Mouse (Mus musculus): ENCODE data around the gene Tjp1. TPM values are rescaled to one million over a fixed set of nuclear protein-coding genes. Genes with fewer than 3 reads are reported as not detected.
A peak's percentile ranks its signal among the peaks of the same experiment; 100 is the strongest.

Tjp1 gene
- polyA plus RNA-seq, 1 experiment from 2014 or later = 3.1 TPM

DNA sequence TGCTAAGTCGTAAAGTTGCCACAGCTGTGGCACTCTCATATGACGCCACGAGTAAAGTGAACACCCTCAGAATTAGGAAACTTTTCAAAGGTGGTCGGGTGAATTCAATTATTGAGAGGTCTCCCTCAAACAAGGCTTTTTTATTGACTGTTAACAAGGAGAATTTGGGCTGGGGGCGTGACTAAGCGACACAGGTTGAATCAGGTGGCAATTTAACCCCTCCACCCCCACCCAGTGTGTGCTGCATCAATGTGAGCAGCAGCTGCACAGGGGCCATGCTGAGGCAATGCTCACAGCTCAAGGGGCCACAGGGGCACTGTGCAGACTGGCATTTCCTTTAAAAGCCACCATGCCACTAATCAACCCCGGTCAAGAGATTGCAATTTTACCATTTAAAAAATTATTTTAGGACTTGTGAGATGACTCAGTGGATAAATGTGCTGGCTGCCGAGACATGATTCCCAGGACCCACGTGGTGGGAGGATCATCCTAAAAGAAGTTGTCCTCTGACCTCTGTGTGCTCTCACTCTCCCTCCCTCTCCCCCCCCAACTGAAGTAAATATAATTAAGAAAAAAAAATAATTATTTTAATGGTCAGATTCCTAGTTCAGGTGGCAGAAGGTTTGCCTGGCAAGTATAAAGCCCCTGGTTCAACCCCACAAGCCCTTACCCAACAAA lies 96.4 kb downstream of the Tjp1 start:
- WGBS (ENCODE audit: insufficient replicate concordance) = 32% methylated on average over 9 of the region's 9 CpGs
- H3K36me3 ChIP-seq (replicated peaks) = no peaks in the 10 kb centered on the region
- no peak for ATAC-seq (ENCODE audit: insufficient read depth)

DNA sequence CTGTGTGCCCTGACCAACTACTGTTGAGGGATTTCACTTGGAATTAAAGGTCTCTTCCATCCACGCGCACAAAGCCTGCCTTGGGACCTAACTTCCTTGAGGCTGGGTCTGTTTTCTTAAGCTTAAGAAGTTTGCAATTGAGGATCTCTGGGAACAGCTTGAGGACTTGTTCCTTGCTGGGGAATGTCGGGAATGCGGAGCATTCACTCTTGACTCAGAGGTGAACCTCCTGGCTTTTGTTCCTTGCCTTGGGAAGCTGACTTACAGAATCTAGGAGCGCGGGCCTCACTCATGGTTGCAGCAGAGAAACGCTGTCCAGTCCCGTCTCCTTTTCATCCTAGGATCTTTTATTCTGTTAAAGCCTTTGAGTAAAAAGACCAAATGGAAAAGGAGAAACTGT lies 97.2 kb downstream of the Tjp1 start:
- Histone ChIP-seq H3K4me1 (replicated peaks) (no peaks in the 10 kb centered on the region), H3K27me3 (no peaks in the 10 kb centered on the region), H3K4me3 (replicated peaks) (no peak overlapping the region), H3K36me3 (replicated peaks) (no peaks in the 10 kb centered on the region), H3K4me2 (no peak overlapping the region), H3K9ac (no peak overlapping the region), H3K9me3 (replicated peaks) (no peaks in the 10 kb centered on the region), H3K27ac (replicated peaks) (no peak overlapping the region)
- no peak for ATAC-seq (ENCODE audit: insufficient read depth)
- WGBS (ENCODE audit: insufficient replicate concordance) = 34% methylated on average over 8 of the region's 8 CpGs

More for the DNA sequence above, 96.4 kb downstream of the Tjp1 start:
- Histone ChIP-seq H3K27me3 (no peaks in the 10 kb centered on the region), H3K27ac (replicated peaks) (no peak overlapping the region), H3K4me1 (replicated peaks) (no peaks in the 10 kb centered on the region), H3K4me2 (no peak overlapping the region), H3K4me3 (replicated peaks) (no peak overlapping the region), H3K9ac (no peak overlapping the region), H3K9me3 (replicated peaks) (no peaks in the 10 kb centered on the region)

- 30% methylated on average over 8 of the region's 8 CpGs for WGBS (ENCODE audit: insufficient replicate concordance)
- H3K9me3 ChIP-seq (replicated peaks) = no peaks in the 10 kb centered on the region
These were observed 103.1 kb downstream of the Tjp1 start for GRCm38 (mm10) chr7:65424519-65424918.

GRCm38 (mm10) chr7:65422456-65422855 lies 105.1 kb downstream of the Tjp1 start:
- Histone ChIP-seq H3K27me3 (0 out of 2 replicates have a peak, but pooled peaks cover under 1% of the 10 kb centered on the region), H3K4me1 (replicated peaks) (no peaks in the 10 kb centered on the region), H3K4me2 (no peak overlapping the region), H3K27ac (replicated peaks) (no peak overlapping the region), H3K36me3 (replicated peaks) (no peaks in the 10 kb centered on the region), H3K9me3 (replicated peaks) (no peaks in the 10 kb centered on the region), H3K9ac (no peak overlapping the region), H3K4me3 (replicated peaks) (no peak overlapping the region)
- no peak for ATAC-seq (ENCODE audit: insufficient read depth)
- 21% methylated on average over 1 of the region's 1 CpGs for WGBS (ENCODE audit: insufficient replicate concordance)

More at GRCm38 (mm10) chr7:65424519-65424918, 103.1 kb downstream of the Tjp1 start:
- Histone ChIP-seq H3K4me1 (replicated peaks) (no peaks in the 10 kb centered on the region), H3K27me3 (no peaks in the 10 kb centered on the region), H3K36me3 (replicated peaks) (no peaks in the 10 kb centered on the region), H3K27ac (replicated peaks) (no peak overlapping the region), H3K9ac (no peak overlapping the region), H3K4me3 (replicated peaks) (no peak overlapping the region), H3K4me2 (no peak overlapping the region)
- ATAC-seq (ENCODE audit: insufficient read depth) = no peak

DNA sequence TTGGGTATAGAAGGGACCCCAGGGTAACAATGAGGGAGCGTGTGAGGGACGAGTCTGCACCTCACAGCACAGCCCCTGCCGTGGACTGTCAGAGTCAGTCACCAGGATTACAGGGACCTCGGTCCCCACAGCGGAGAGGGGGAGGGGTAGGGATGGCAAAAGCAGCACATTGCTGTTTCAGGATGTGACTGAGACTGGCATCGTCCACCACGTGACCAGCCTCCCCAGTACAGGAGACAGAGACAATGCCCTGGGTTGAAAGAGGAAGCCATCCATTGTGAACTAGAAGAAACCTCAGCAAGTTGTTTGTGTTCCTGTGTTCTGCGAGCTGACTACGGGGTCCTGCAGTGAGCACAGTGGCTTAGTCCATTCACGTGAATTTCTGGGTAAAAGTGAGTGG lies 106.1 kb downstream of the Tjp1 start:
- 7% methylated on average over 10 of the region's 10 CpGs for WGBS (ENCODE audit: insufficient replicate concordance)
- Histone ChIP-seq H3K27ac (replicated peaks) (no peak overlapping the region), H3K9ac (no peak overlapping the region), H3K4me2 (no peak overlapping the region), H3K36me3 (replicated peaks) (no peaks in the 10 kb centered on the region), H3K9me3 (replicated peaks) (no peaks in the 10 kb centered on the region), H3K27me3 (0 out of 2 replicates have a peak, but pooled peaks cover 3% of the 10 kb centered on the region), H3K4me1 (replicated peaks) (no peaks in the 10 kb centered on the region), H3K4me3 (replicated peaks) (no peak overlapping the region)
- ATAC-seq (ENCODE audit: insufficient read depth) = peak; percentile 34

DNA sequence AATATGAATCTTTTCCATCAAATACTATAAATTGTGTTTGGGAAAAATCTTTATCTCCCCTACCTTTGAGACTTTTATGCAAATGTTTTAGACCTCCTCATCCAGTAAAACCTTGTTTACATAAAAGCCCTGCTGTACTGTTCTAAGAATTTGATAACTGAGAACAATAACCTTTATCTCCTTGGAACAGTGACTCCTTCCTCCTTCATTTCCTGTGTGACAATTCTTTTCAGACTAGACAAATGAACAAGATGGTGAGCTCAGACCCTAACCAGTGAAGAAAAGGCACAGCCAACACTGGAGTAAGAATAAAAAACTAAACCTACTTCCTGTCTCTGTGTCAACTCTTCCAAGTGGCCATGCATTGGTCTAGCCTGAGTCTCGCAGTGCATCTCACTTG lies 107.7 kb downstream of the Tjp1 start:
- Histone ChIP-seq H3K27me3 (0 out of 2 replicates have a peak, but pooled peaks cover 3% of the 10 kb centered on the region), H3K4me3 (replicated peaks) (no peak overlapping the region), H3K27ac (replicated peaks) (no peak overlapping the region), H3K4me1 (replicated peaks) (no peaks in the 10 kb centered on the region), H3K9me3 (replicated peaks) (no peaks in the 10 kb centered on the region), H3K9ac (no peak overlapping the region), H3K36me3 (replicated peaks) (no peaks in the 10 kb centered on the region), H3K4me2 (no peak overlapping the region)
- 36% methylated on average over 1 of the region's 1 CpGs for WGBS (ENCODE audit: insufficient replicate concordance)
- no peak for ATAC-seq (ENCODE audit: insufficient read depth)

- H3K27ac ChIP-seq (replicated peaks) = no peak overlapping the region
These were observed 108.6 kb downstream of the Tjp1 start for GRCm38 (mm10) chr7:65419012-65419411.

DNA sequence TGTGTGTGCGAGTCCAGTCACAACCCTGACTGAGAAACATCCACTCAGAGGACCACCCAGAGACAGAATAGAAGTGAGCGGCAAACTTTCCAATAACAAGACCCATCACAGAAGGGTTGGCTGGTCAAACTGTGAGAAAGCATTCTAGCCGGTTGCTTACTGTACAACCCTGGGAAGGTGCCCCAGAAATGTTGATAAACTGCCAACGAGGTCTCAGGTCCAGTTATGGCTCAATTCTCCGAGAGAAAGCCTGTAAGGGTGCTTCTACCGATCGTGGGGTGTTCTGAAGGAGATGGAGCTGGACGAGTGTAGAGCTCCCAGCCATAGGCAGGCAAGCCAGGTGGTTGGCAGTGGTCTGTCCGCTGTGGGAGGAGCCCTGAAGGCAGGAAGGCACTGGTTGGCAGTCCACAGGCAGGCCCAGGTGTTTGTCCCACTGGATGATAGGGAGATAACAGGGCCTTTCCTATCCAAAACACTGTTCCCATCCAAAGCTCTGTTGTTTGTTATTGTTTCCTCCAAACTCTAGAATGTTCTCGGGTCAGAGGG lies 109.1 kb downstream of the Tjp1 start:
- H3K27ac ChIP-seq (replicated peaks) = no peak overlapping the region
- no peak overlapping the region for H3K4me2 ChIP-seq
- 0 out of 2 replicates have a peak, but pooled peaks cover 3% of the 10 kb centered on the region for H3K27me3 ChIP-seq
- H3K4me3 ChIP-seq (replicated peaks) = no peak overlapping the region
- ATAC-seq (ENCODE audit: insufficient read depth) = no peak
- no peak overlapping the region for H3K9ac ChIP-seq
- H3K9me3 ChIP-seq (replicated peaks) = no peaks in the 10 kb centered on the region
- H3K4me1 ChIP-seq (replicated peaks) = no peaks in the 10 kb centered on the region
- WGBS (ENCODE audit: insufficient replicate concordance) = 59% methylated on average over 10 of the region's 10 CpGs
- no peaks in the 10 kb centered on the region for H3K36me3 ChIP-seq (replicated peaks)

More at GRCm38 (mm10) chr7:65419012-65419411, 108.6 kb downstream of the Tjp1 start:
- Histone ChIP-seq H3K4me1 (replicated peaks) (no peaks in the 10 kb centered on the region), H3K9ac (no peak overlapping the region), H3K36me3 (replicated peaks) (no peaks in the 10 kb centered on the region), H3K27me3 (0 out of 2 replicates have a peak, but pooled peaks cover 3% of the 10 kb centered on the region), H3K9me3 (replicated peaks) (no peaks in the 10 kb centered on the region), H3K4me3 (replicated peaks) (no peak overlapping the region), H3K4me2 (no peak overlapping the region)
- 43% methylated on average over 3 of the region's 3 CpGs for WGBS (ENCODE audit: insufficient replicate concordance)
- ATAC-seq (ENCODE audit: insufficient read depth) = no peak

DNA sequence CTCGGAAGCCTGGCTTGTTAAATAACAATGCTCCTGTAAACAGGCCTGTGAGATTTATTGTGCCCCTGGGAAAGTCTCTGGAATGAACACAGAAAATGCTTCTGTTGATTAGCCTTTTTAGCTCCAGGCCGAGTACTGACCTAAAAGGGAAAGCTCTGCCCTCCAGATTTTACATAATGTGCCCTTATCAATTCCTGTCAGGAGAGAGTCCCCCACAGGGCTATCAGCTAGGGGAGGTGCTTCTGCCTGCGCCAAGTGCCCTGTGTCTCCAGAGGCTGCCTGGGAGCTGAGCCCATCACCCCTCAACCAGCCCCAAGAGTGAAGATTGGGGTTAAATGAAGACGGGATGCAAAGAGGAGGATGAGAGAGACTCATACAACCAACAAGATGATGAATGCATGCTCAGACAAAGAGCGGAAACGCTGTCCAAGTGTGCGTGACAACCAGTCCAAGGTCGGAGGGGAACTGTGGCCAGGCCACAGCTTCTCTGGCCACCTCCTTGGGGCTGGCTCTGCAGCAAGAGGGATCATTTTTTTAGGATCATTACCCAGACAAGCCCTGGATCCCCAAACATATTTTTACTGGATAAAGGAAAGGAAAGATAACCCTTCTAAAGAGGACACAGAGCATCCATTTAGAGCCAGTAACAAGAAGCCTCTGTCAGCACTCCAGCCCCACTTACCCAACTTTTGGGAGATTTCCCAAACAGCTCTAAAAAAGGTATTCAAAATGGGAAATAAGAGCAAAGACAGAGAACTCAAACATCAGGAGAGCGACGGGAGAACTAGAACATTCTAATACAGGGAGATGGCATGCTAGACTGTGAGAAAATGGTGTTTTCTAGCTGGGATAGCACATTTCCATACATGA lies 110.1 kb downstream of the Tjp1 start:
- H3K4me1 ChIP-seq (replicated peaks) = no peaks in the 10 kb centered on the region
- H3K9ac ChIP-seq = no peak overlapping the region
- no peak overlapping the region for H3K4me2 ChIP-seq
- H3K27me3 ChIP-seq = 0 out of 2 replicates have a peak, but pooled peaks cover 3% of the 10 kb centered on the region
- ATAC-seq (ENCODE audit: insufficient read depth) = no peak
- no peaks in the 10 kb centered on the region for H3K36me3 ChIP-seq (replicated peaks)
- 33% methylated on average over 10 of the region's 10 CpGs for WGBS (ENCODE audit: insufficient replicate concordance)
- no peaks in the 10 kb centered on the region for H3K9me3 ChIP-seq (replicated peaks)
- no peak overlapping the region for H3K4me3 ChIP-seq (replicated peaks)
- 0 out of 2 replicates have a peak overlapping the region, but pooled peaks have one; percentile 6 for H3K27ac ChIP-seq (replicated peaks)

- H3K27ac ChIP-seq (replicated peaks) = no peak overlapping the region
- H3K9ac ChIP-seq = no peak overlapping the region
- no peaks in the 10 kb centered on the region for H3K36me3 ChIP-seq (replicated peaks)
- ATAC-seq (ENCODE audit: insufficient read depth) = no peak
- H3K4me1 ChIP-seq (replicated peaks) = no peaks in the 10 kb centered on the region
- 0 out of 2 replicates have a peak, but pooled peaks cover 3% of the 10 kb centered on the region for H3K27me3 ChIP-seq
- H3K4me2 ChIP-seq = no peak overlapping the region
- no peaks in the 10 kb centered on the region for H3K9me3 ChIP-seq (replicated peaks)
- 45% methylated on average over 3 of the region's 3 CpGs for WGBS (ENCODE audit: insufficient replicate concordance)
- no peak overlapping the region for H3K4me3 ChIP-seq (replicated peaks)
These were observed 111.1 kb downstream of the Tjp1 start for GRCm38 (mm10) chr7:65416506-65416905.

Measured in liver, embryonic 15.5 days (tissue).